Mouse (Mus musculus): ENCODE measurements around the gene Zmynd10. TPM values are rescaled to one million over a fixed set of nuclear protein-coding genes. Genes with fewer than 3 reads are reported as not detected.

Gene Zmynd10
- polyA plus RNA-seq, 1 experiment from 2014 or later = 2.3 TPM

DNA sequence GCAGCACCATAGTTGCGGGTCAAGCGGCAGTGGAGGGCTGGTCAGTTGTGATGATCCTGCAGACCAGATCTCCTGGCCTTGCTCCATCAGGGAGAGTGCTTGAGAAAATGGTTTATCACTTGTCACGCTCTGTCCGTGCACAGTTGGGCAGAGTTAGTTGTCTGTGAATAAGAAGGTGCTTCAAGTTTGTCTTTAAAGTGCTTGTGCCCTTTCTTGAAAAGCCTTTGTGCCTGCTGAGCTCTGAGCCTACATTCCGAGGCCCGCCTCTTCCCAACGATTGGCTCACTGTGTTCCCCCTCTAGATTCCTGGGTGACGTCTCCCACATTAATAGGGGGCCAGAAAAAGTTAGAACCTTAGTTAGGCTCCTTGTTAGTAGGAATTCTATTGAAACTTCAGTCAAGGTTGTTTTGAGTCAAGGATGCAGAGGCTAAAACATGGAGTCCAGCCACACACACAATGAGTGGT lies 4.8 kb downstream of the Zmynd10 start:
- 15% methylated on average over 8 of the region's 8 CpGs for WGBS

DNA sequence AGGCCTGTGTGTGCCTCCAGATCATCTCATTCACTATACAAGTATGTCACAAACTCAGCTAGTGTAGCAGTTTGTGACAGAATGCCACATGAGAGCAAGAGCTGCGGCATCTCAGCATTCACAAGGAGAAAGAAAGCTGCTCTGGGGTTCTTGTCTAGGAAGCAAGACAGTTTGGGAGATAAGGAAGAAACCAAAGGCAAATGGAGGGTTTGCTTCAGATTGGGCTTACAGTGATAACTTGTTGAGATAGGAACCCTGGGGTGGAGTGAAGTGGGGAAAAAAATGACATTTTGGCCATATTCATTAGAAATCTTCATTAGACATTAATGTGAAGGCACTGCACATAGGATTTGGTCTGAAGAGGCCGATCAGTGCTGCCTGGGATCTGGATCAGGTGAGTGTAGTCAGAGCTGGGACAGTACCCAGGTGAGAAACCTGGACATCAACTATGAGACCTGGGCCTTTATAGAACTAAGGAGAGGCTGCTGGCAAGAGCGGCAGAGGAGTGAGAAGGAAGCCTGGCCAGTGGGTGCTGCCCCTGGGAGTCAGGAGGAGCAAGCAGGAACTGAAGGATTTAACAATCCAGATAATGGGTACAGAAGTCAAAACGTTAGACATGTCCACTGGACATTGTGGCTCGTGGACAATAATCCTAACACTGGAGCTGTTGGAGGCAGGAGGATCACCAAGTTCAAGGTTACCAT lies 5.7 kb downstream of the Zmynd10 start:
- no peak for ATAC-seq
- H3K9me3 ChIP-seq (ENCODE audit: control insufficient read depth, low read length) = no peaks in the 10 kb centered on the region
- 72% methylated on average over 5 of the region's 5 CpGs for WGBS

More for the DNA sequence above, 4.8 kb downstream of the Zmynd10 start:
- H3K4me1 ChIP-seq (ENCODE audit: control insufficient read depth, insufficient read depth, low read length) = peaks cover 52% of the 10 kb centered on the region
- H3K4me3 ChIP-seq (ENCODE audit: low read length) = peak overlapping the region; percentile 62
- ATAC-seq = no peak
- H3K9me3 ChIP-seq (ENCODE audit: control insufficient read depth, low read length) = no peaks in the 10 kb centered on the region
- peak overlapping the region; percentile 77 for H3K27ac ChIP-seq (ENCODE audit: low read length)
- H3K36me3 ChIP-seq (ENCODE audit: control insufficient read depth, insufficient read depth, low read length) = no peaks in the 10 kb centered on the region
- H3K27me3 ChIP-seq (replicated peaks; ENCODE audit: control insufficient read depth, insufficient read depth, low read length) = no peaks in the 10 kb centered on the region
- H3K9ac ChIP-seq (ENCODE audit: low read depth, low read length) = peak overlapping the region; percentile 75
- H3K4me2 ChIP-seq (ENCODE audit: low read depth, low read length) = peak overlapping the region; percentile 96

DNA sequence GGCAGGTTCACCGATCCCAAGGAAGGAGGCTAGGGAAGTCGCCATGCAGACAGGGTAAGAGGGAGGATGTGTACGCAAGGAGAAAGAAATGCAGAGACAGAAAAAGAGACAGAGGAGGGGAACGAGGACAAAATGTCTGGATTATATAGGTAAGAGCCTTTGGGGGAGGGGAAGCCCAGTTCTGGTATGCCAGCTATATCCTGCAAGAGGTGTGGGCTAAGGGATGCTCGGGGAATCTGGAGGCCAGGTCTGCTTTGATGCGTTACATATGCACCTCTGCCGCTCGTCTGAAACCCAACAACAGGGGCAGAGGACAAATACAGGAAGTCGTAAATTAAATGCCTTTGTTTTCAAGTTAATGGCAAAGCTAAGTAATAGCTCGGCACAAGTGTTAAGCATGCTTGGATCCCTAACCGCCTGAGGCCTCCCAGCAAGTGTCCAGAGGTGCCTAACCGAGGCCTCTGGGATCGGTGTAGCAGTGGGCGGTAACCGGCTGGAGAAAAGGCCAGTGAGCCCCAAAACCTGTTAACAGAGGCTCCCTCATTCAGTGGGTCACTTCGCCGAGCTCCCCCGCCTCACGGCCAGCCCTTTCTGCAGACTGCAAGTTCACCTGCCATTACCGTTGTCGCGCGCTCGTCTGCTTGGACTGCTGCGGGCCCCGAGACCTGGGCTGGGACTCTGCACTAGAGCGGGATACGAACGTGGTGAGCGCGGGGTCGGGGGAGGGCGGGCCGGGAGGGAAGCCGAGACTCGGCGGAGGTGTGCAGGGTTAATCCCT lies 6.6 kb downstream of the Zmynd10 start:
- no peaks in the 10 kb centered on the region for H3K27me3 ChIP-seq (replicated peaks; ENCODE audit: control insufficient read depth, insufficient read depth, low read length)
- peak overlapping the region; percentile 88 for H3K27ac ChIP-seq (ENCODE audit: low read length)
- peak; percentile 50 for ATAC-seq
- H3K4me3 ChIP-seq (ENCODE audit: low read length) = peak overlapping the region; percentile 84
- H3K4me2 ChIP-seq (ENCODE audit: low read depth, low read length) = peak overlapping the region; percentile 96
- peaks cover 12% of the 10 kb centered on the region; the same call in 1 of the 2 replicates for H3K36me3 ChIP-seq (ENCODE audit: control insufficient read depth, insufficient read depth, low read length)
- no peaks in the 10 kb centered on the region for H3K9me3 ChIP-seq (ENCODE audit: control insufficient read depth, low read length)
- peak overlapping the region; percentile 94 for H3K9ac ChIP-seq (ENCODE audit: low read depth, low read length)
- WGBS = 4% methylated on average over 37 of the region's 37 CpGs
- peaks cover 47% of the 10 kb centered on the region for H3K4me1 ChIP-seq (ENCODE audit: control insufficient read depth, insufficient read depth, low read length)

More for the DNA sequence above, 5.7 kb downstream of the Zmynd10 start:
- H3K27ac ChIP-seq (ENCODE audit: low read length) = no peak overlapping the region
- peaks cover 47% of the 10 kb centered on the region for H3K4me1 ChIP-seq (ENCODE audit: control insufficient read depth, insufficient read depth, low read length)
- peak overlapping the region; percentile 84; the same call in 1 of the 2 replicates for H3K4me3 ChIP-seq (ENCODE audit: low read length)
- peak overlapping the region; percentile 96 for H3K4me2 ChIP-seq (ENCODE audit: low read depth, low read length)
- peaks cover 8% of the 10 kb centered on the region; the same call in 1 of the 2 replicates for H3K36me3 ChIP-seq (ENCODE audit: control insufficient read depth, insufficient read depth, low read length)
- peak overlapping the region; percentile 94; the same call in 1 of the 2 replicates for H3K9ac ChIP-seq (ENCODE audit: low read depth, low read length)
- no peaks in the 10 kb centered on the region for H3K27me3 ChIP-seq (replicated peaks; ENCODE audit: control insufficient read depth, insufficient read depth, low read length)

DNA sequence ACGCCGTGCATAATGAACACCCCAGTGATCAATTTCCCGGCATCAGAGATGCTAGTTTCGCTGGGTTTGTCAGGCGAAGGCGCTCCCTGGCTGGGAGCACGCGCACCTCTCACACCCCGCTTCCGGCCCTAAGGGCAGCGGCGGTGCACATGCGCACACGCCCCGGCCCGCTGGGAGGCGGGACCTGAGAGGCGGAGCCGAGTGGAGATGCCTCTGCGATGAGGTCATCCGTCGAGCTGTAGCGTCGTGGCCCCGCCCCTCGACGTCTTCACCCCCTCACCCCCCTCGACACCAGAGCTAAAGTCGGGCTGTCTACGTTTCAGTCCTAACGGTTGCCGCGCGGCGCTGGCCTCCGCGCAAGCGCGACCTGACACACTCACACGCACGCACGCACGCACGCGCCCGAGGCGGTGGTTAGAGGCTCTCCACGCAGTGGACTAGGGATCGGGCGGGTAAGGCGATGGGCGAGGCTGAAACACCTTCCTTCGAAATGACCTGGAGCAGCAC lies 7.3 kb downstream of the Zmynd10 start:
- Histone ChIP-seq H3K4me1 (ENCODE audit: control insufficient read depth, insufficient read depth, low read length) (peaks cover 47% of the 10 kb centered on the region), H3K9ac (ENCODE audit: low read depth, low read length) (peak overlapping the region; percentile 94), H3K4me3 (ENCODE audit: low read length) (peak overlapping the region; percentile 84), H3K27me3 (replicated peaks; ENCODE audit: control insufficient read depth, insufficient read depth, low read length) (no peaks in the 10 kb centered on the region), H3K27ac (ENCODE audit: low read length) (peak overlapping the region; percentile 98), H3K4me2 (ENCODE audit: low read depth, low read length) (peak overlapping the region; percentile 96), H3K9me3 (ENCODE audit: control insufficient read depth, low read length) (no peaks in the 10 kb centered on the region), H3K36me3 (ENCODE audit: control insufficient read depth, insufficient read depth, low read length) (peaks cover 16% of the 10 kb centered on the region)
- peak; percentile 92 for ATAC-seq
- under 1% methylated on average over 53 of the region's 53 CpGs for WGBS

- Histone ChIP-seq H3K27me3 (replicated peaks; ENCODE audit: control insufficient read depth, insufficient read depth, low read length) (no peaks in the 10 kb centered on the region), H3K27ac (ENCODE audit: low read length) (peak overlapping the region; percentile 98), H3K36me3 (ENCODE audit: control insufficient read depth, insufficient read depth, low read length) (peaks cover 16% of the 10 kb centered on the region), H3K9ac (ENCODE audit: low read depth, low read length) (peak overlapping the region; percentile 94), H3K4me1 (ENCODE audit: control insufficient read depth, insufficient read depth, low read length) (peaks cover 47% of the 10 kb centered on the region), H3K4me2 (ENCODE audit: low read depth, low read length) (peak overlapping the region; percentile 96), H3K9me3 (ENCODE audit: control insufficient read depth, low read length) (no peaks in the 10 kb centered on the region), H3K4me3 (ENCODE audit: low read length) (peak overlapping the region; percentile 84)
- peak; percentile 11 for ATAC-seq
- 0% methylated on average over 23 of the region's 23 CpGs for WGBS
Observed at GRCm38 (mm10) chr9:107555031-107555457, 7.9 kb downstream of the Zmynd10 start.

DNA sequence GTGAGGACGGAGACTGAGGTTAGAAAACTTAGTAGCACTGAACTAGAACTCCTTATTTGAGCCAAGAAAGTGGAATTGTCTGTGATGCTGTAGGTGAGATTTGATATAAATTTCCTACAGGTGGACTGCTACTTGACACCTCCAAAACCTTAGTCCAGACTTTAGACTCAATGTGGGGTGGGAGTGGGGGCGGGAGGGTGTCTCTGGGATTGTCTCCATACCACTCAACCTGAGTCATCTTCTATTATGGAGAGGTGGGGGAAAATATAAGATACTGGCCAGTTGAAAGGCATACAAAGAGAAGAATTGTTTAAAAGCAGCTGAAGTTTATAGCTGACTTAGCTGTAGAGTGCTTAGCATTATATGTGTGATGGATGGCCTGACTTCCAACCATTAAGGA lies 8.6 kb downstream of the Zmynd10 start:
- no peaks in the 10 kb centered on the region for H3K9me3 ChIP-seq (ENCODE audit: control insufficient read depth, low read length)
- H3K27me3 ChIP-seq (replicated peaks; ENCODE audit: control insufficient read depth, insufficient read depth, low read length) = no peaks in the 10 kb centered on the region
- ATAC-seq = no peak
- H3K4me1 ChIP-seq (ENCODE audit: control insufficient read depth, insufficient read depth, low read length) = peaks cover 43% of the 10 kb centered on the region
- WGBS = 33% methylated on average over 2 of the region's 2 CpGs
- H3K4me2 ChIP-seq (ENCODE audit: low read depth, low read length) = peak overlapping the region; percentile 96
- peak overlapping the region; percentile 84 for H3K4me3 ChIP-seq (ENCODE audit: low read length)
- peak overlapping the region; percentile 94 for H3K9ac ChIP-seq (ENCODE audit: low read depth, low read length)
- peaks cover 16% of the 10 kb centered on the region for H3K36me3 ChIP-seq (ENCODE audit: control insufficient read depth, insufficient read depth, low read length)
- H3K27ac ChIP-seq (ENCODE audit: low read length) = peak overlapping the region; percentile 98

DNA sequence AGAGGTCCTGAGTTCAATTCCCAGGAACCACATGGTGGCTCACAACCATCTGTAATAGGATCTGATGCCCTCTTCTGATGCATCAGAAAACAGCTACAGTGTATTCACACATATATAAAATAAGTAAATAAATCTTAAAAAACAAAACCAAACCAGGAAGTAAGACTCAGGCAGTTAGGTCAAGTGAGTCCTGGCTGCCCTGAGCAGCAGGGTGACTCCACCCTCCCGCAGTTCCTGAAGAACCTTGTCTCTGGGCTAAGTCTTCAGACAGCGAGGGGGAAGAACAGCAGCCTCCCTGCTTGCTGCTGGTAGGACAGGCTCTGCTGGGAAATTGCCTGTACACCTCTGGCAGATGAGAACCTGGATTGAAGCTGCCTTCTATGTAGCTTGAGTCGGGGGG lies 9.2 kb downstream of the Zmynd10 start:
- WGBS = 65% methylated on average over 3 of the region's 3 CpGs
- Histone ChIP-seq H3K4me1 (ENCODE audit: control insufficient read depth, insufficient read depth, low read length) (peaks cover 36% of the 10 kb centered on the region), H3K4me2 (ENCODE audit: low read depth, low read length) (peak overlapping the region; percentile 96), H3K4me3 (ENCODE audit: low read length) (peak overlapping the region; percentile 84), H3K9ac (ENCODE audit: low read depth, low read length) (peak overlapping the region; percentile 94), H3K27me3 (replicated peaks; ENCODE audit: control insufficient read depth, insufficient read depth, low read length) (no peaks in the 10 kb centered on the region), H3K27ac (ENCODE audit: low read length) (peak overlapping the region; percentile 98), H3K36me3 (ENCODE audit: control insufficient read depth, insufficient read depth, low read length) (peaks cover 18% of the 10 kb centered on the region), H3K9me3 (ENCODE audit: control insufficient read depth, low read length) (no peaks in the 10 kb centered on the region)
- no peak for ATAC-seq

- ATAC-seq = peak; percentile 95
- WGBS = 0% methylated on average over 46 of the region's 46 CpGs
- Histone ChIP-seq H3K9me3 (ENCODE audit: control insufficient read depth, low read length) (no peaks in the 10 kb centered on the region), H3K36me3 (ENCODE audit: control insufficient read depth, insufficient read depth, low read length) (peaks cover 18% of the 10 kb centered on the region), H3K9ac (ENCODE audit: low read depth, low read length) (peak within 1 kb of the TSS; percentile 87), H3K4me3 (ENCODE audit: low read length) (peak within 1 kb of the TSS; percentile 93), H3K4me2 (ENCODE audit: low read depth, low read length) (peak within 1 kb of the TSS; percentile 74), H3K27ac (ENCODE audit: low read length) (peak within 1 kb of the TSS; percentile 59), H3K4me1 (ENCODE audit: control insufficient read depth, insufficient read depth, low read length) (peaks cover 30% of the 10 kb centered on the region), H3K27me3 (replicated peaks; ENCODE audit: control insufficient read depth, insufficient read depth, low read length) (no peaks in the 10 kb centered on the region)
Observed at GRCm38 (mm10) chr9:107563029-107563581, 16.0 kb downstream of the Zmynd10 start, which contains the start of gene Tusc2. Gene Tusc2 (plus strand): TSS chr9:107563255.
